Comparison of ENCODE assay signal across 8 mouse cellular contexts in the genomic region with DNA sequence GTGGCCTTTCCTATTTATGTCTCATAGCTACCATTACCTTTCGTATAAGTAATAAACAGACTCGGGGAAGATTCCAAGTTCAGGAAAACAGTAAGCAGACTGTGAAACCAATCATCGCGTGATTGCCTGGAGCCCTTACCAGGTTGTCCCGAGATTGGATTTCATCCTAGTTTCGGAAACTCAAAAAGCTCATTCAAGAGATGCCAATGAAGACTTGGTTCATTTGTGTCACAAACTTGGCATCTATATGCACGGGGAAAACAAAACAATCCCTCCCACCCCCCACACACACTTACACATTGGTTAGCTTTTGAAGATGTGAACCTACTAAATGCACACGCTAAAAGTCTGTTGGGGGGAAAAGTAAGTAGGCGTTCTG. TPM values are rescaled to one million over a fixed set of nuclear protein-coding genes. Genes with fewer than 3 reads are reported as not detected.
DNase-seq lines count a peak whose midpoint lies in the region; ATAC-seq and TF ChIP-seq lines count a peak whose summit lies in the region.

No protein-coding gene starts in this region.

- in situ Hi-C loops in ES-E14 (cut with MboI; ENCODE audit: low sequenced_read_pairs in 2 of 2, unreplicated experiment in 2 of 2) = no loop called here

- ATAC-seq in heart, embryonic 13.5 days (ENCODE audit: extremely low read depth, insufficient number of reproducible peaks, low FRiP score, low TSS enrichment) = no peak
- ATAC-seq in forebrain, embryonic 16.5 days = 0 out of 2 replicates have a peak, but pooled peaks have one; percentile 8
- ATAC-seq in CD4-positive, CD25-positive, alpha-beta regulatory T cell, adult 4 months = no peak

- peak overlapping the region; percentile 75 for H3K4me2 ChIP-seq in heart, embryonic 13.5 days
- peak overlapping the region; percentile 77 for H3K4me2 ChIP-seq in forebrain, embryonic 16.5 days (ENCODE audit: low read length)

- 7% methylated on average over 9 of the region's 9 CpGs for WGBS in heart, embryonic 13.5 days
- 6% methylated on average over 9 of the region's 9 CpGs for WGBS in forebrain, embryonic 16.5 days
- 11% methylated on average over 9 of the region's 9 CpGs for WGBS in macrophage (ENCODE audit: missing documents)

- DNase-seq in heart, postnatal 25 days (ENCODE audit: low spot score) = no peak
- no peak for DNase-seq in ES-E14 (ENCODE audit: low read depth, low spot score)
- no peak for DNase-seq in urinary bladder, postnatal 14 days (ENCODE audit: low spot score)
- DNase-seq in lung, postnatal 14 days = no peak

- peak overlapping the region; percentile 85 for H3K9ac ChIP-seq in heart, embryonic 13.5 days
- H3K9ac ChIP-seq in ES-E14 (ENCODE audit: insufficient read depth, low read depth, low read length, poor library complexity, severe bottlenecking) = peak overlapping the region; percentile 28; the same call in 1 of the 2 replicates
- H3K9ac ChIP-seq in forebrain, embryonic 16.5 days (replicated peaks; ENCODE audit: low read depth, low read length) = peak overlapping the region; percentile 63

- intact Hi-C loops in heart, postnatal 25 days (cut with DNase I) = loop anchor here (2.0 kb wide), 1 partner anchor 27 kb away; the partner anchor contains the start of genes Eif2b1 and Gtf2h3

- H3K27me3 ChIP-seq in heart, embryonic 13.5 days (replicated peaks) = no peaks in the 10 kb centered on the region
- no peaks in the 10 kb centered on the region for H3K27me3 ChIP-seq in forebrain, embryonic 16.5 days (replicated peaks; ENCODE audit: control insufficient read depth, insufficient read depth, low read length)

- no peaks in the 10 kb centered on the region for H3K9me3 ChIP-seq in heart, embryonic 13.5 days
- no peaks in the 10 kb centered on the region for H3K9me3 ChIP-seq in ES-E14 (ENCODE audit: control insufficient read depth, insufficient read depth, low read depth, low read length)
- H3K9me3 ChIP-seq in forebrain, embryonic 16.5 days (ENCODE audit: control insufficient read depth, low read length) = no peaks in the 10 kb centered on the region

- H3K4me3 ChIP-seq in heart, embryonic 13.5 days = peak overlapping the region; percentile 84
- peak overlapping the region; percentile 92 to 97 for H3K4me3 ChIP-seq in ES-E14 (ENCODE audit: insufficient read depth in 1 of 2, low read depth in 1 of 2, low read length in 2 of 2, poor library complexity in 1 of 2, severe bottlenecking in 1 of 2)
- H3K4me3 ChIP-seq in forebrain, embryonic 16.5 days (replicated peaks; ENCODE audit: low read length) = peak overlapping the region; percentile 52
- H3K4me3 ChIP-seq in macrophage (ENCODE audit: inconsistent target) = peak overlapping the region; percentile 71

- H3K27ac ChIP-seq in heart, embryonic 13.5 days (replicated peaks) = peak overlapping the region; percentile 83
- no peak overlapping the region; the same call in 1 of the 2 replicates for H3K27ac ChIP-seq in ES-E14 (ENCODE audit: insufficient read depth, low read depth, low read length, poor library complexity, severe bottlenecking)
- H3K27ac ChIP-seq in forebrain, embryonic 16.5 days (ENCODE audit: low read length) = peak overlapping the region; percentile 42
- H3K27ac ChIP-seq in macrophage = peak overlapping the region; percentile 38

- H3K4me1 ChIP-seq in heart, embryonic 13.5 days = peaks cover 17% of the 10 kb centered on the region
- peaks cover 0 to 2% of the 10 kb centered on the region in 2 experiments; a peak in 1 of 4 replicates for H3K4me1 ChIP-seq in ES-E14 (ENCODE audit: control insufficient read depth in 2 of 2, insufficient read depth in 2 of 2, low read length in 2 of 2, poor library complexity in 1 of 2)
- H3K4me1 ChIP-seq in forebrain, embryonic 16.5 days (replicated peaks; ENCODE audit: control insufficient read depth, insufficient read depth, low read length) = peaks cover 14% of the 10 kb centered on the region

- peaks cover 27% of the 10 kb centered on the region for H3K79me2 ChIP-seq in macrophage (ENCODE audit: inconsistent target)

- H3K36me3 ChIP-seq in heart, embryonic 13.5 days = peaks cover 55% of the 10 kb centered on the region
- H3K36me3 ChIP-seq in ES-E14 (ENCODE audit: control insufficient read depth, insufficient read depth, low read length, poor library complexity, severe bottlenecking) = peaks cover 15% of the 10 kb centered on the region
- peaks cover 9% of the 10 kb centered on the region for H3K36me3 ChIP-seq in forebrain, embryonic 16.5 days (ENCODE audit: control insufficient read depth, insufficient read depth)
- H3K36me3 ChIP-seq in macrophage (ENCODE audit: inconsistent target) = peaks cover 35% of the 10 kb centered on the region

TF ChIP-seq in ES-E14, 5 proteins besides CTCF, POLR2A, EP300 and RAD21:
- TF ChIP-seq ZC3H11A (IDR thresholded peaks at IDR 0.05; ENCODE audit: borderline replicate concordance, low read depth, low read length) (no peak), CHD2 (IDR thresholded peaks at IDR 0.05; ENCODE audit: low read depth, low read length) (peak; percentile 5; the same call in 1 of the 2 replicates)

RNA-seq across cellular contexts. Expression of gene Ddx55, which starts 0.6 kb away (rescaled TPM):
- polyA plus RNA-seq in heart, embryonic 13.5 days (2015; fragmentation: Nextera tagmentation; extraction: Ambion mirVana) = 8.7 and 8.8 TPM in 2 replicates
- 1 to 10 TPM; 5.4 to 6.0 TPM for total RNA-seq in heart, postnatal 25 days (2021)
- 22.8 and 30.7 TPM in 2 replicates for total RNA-seq in ES-E14 (2012; rRNA removed)
- polyA plus RNA-seq in forebrain, embryonic 16.5 days (2015; fragmentation: Nextera tagmentation; extraction: Ambion mirVana) = 21.9 and 30.5 TPM in 2 replicates
- 10 to 100 TPM; 13.2 to 80.1 (median 41.5) TPM for total RNA-seq in macrophage (2018; cell fraction: chromatin; rRNA removed)
- total RNA-seq in macrophage (2018; cell fraction: cytosol; rRNA removed) = 1 to 10 TPM; 1.6 to 8.5 (median 6.1) TPM
- total RNA-seq in macrophage (2018; cell fraction: nucleus; rRNA removed) = 10 to 100 TPM in 24 of 26 experiments, 1 to 10 TPM in 2; 7.2 to 50.0 (median 21.2) TPM
- 6.2 to 9.1 TPM (median 7.9 TPM) in 3 replicates for polyA plus RNA-seq in macrophage (2018)
- 10 to 100 TPM; 17.2 to 22.9 TPM for polyA plus RNA-seq in CD4-positive, CD25-positive, alpha-beta regulatory T cell, adult 4 months (2017; shearing (Covaris generic))

RNA-seq across cellular contexts. Expression of gene Tmed2, which starts 11.6 kb away (rescaled TPM):
- polyA plus RNA-seq in heart, embryonic 13.5 days (2015; fragmentation: Nextera tagmentation; extraction: Ambion mirVana) = 396 and 446 TPM in 2 replicates
- 100 to 1,000 TPM; 165 to 178 TPM for total RNA-seq in heart, postnatal 25 days (2021)
- 212 and 224 TPM in 2 replicates for total RNA-seq in ES-E14 (2012; rRNA removed)
- polyA plus RNA-seq in forebrain, embryonic 16.5 days (2015; fragmentation: Nextera tagmentation; extraction: Ambion mirVana) = 397 and 404 TPM in 2 replicates
- 100 to 1,000 TPM in 4 of 26 experiments, 10 to 100 TPM in 22; 47.8 to 107 (median 75.2) TPM for total RNA-seq in macrophage (2018; cell fraction: chromatin; rRNA removed)
- total RNA-seq in macrophage (2018; cell fraction: cytosol; rRNA removed) = 100 to 1,000 TPM; 250 to 501 (median 304) TPM
- total RNA-seq in macrophage (2018; cell fraction: nucleus; rRNA removed) = 100 to 1,000 TPM; 113 to 376 (median 199) TPM
- polyA plus RNA-seq in macrophage (2018) = 260 to 815 TPM (median 355 TPM) in 3 replicates
- polyA plus RNA-seq in CD4-positive, CD25-positive, alpha-beta regulatory T cell, adult 4 months (2017; shearing (Covaris generic)) = 10 to 100 TPM; 35.7 to 51.2 TPM

RNA-seq across cellular contexts. Expression of gene Rilpl1, which starts 20.9 kb away (rescaled TPM):
- polyA plus RNA-seq in heart, embryonic 13.5 days (2015; fragmentation: Nextera tagmentation; extraction: Ambion mirVana) = 21.8 and 23.1 TPM in 2 replicates
- total RNA-seq in heart, postnatal 25 days (2021) = 100 to 1,000 TPM; 191 to 222 TPM
- 8.6 and 10.1 TPM in 2 replicates for total RNA-seq in ES-E14 (2012; rRNA removed)
- polyA plus RNA-seq in forebrain, embryonic 16.5 days (2015; fragmentation: Nextera tagmentation; extraction: Ambion mirVana) = 9.7 and 11.8 TPM in 2 replicates
- 1 to 10 TPM; 1.3 to 9.8 (median 4.4) TPM for total RNA-seq in macrophage (2018; cell fraction: chromatin; rRNA removed)
- total RNA-seq in macrophage (2018; cell fraction: cytosol; rRNA removed) = 10 to 100 TPM in 3 of 26 experiments, 1 to 10 TPM in 23; 3.7 to 13.4 (median 6.3) TPM
- 10 to 100 TPM in 1 of 26 experiments, 1 to 10 TPM in 25; 1.5 to 12.4 (median 3.8) TPM for total RNA-seq in macrophage (2018; cell fraction: nucleus; rRNA removed)
- polyA plus RNA-seq in macrophage (2018) = 4.3 to 9.6 TPM (median 7.6 TPM) in 3 replicates
- 1 to 10 TPM in 1 of 2 experiments, under 1 TPM in 1; 0.62 to 1.1 TPM for polyA plus RNA-seq in CD4-positive, CD25-positive, alpha-beta regulatory T cell, adult 4 months (2017; shearing (Covaris generic))

RNA-seq across cellular contexts. Expression of gene Eif2b1, which starts 26.8 kb away (rescaled TPM):
- 60.8 and 62.0 TPM in 2 replicates for polyA plus RNA-seq in heart, embryonic 13.5 days (2015; fragmentation: Nextera tagmentation; extraction: Ambion mirVana)
- 10 to 100 TPM; 27.8 to 33.3 TPM for total RNA-seq in heart, postnatal 25 days (2021)
- total RNA-seq in ES-E14 (2012; rRNA removed) = 51.5 and 60.4 TPM in 2 replicates
- polyA plus RNA-seq in forebrain, embryonic 16.5 days (2015; fragmentation: Nextera tagmentation; extraction: Ambion mirVana) = 71.1 and 80.1 TPM in 2 replicates
- total RNA-seq in macrophage (2018; cell fraction: chromatin; rRNA removed) = 10 to 100 TPM in 11 of 26 experiments, 1 to 10 TPM in 15; 1.1 to 26.9 (median 8.7) TPM
- total RNA-seq in macrophage (2018; cell fraction: cytosol; rRNA removed) = 10 to 100 TPM in 25 of 26 experiments, 1 to 10 TPM in 1; 9.6 to 25.0 (median 17.9) TPM
- 10 to 100 TPM in 8 of 26 experiments, 1 to 10 TPM in 18; 3.3 to 18.3 (median 6.3) TPM for total RNA-seq in macrophage (2018; cell fraction: nucleus; rRNA removed)
- polyA plus RNA-seq in macrophage (2018) = 16.2 to 38.1 TPM (median 19.2 TPM) in 3 replicates
- 10 to 100 TPM; 45.0 to 45.7 TPM for polyA plus RNA-seq in CD4-positive, CD25-positive, alpha-beta regulatory T cell, adult 4 months (2017; shearing (Covaris generic))

RNA-seq across cellular contexts. Expression of gene Gtf2h3, which starts 26.9 kb away (rescaled TPM):
- 27.6 and 32.2 TPM in 2 replicates for polyA plus RNA-seq in heart, embryonic 13.5 days (2015; fragmentation: Nextera tagmentation; extraction: Ambion mirVana)
- total RNA-seq in heart, postnatal 25 days (2021) = 10 to 100 TPM; 19.8 to 22.6 TPM
- 71.5 and 74.1 TPM in 2 replicates for total RNA-seq in ES-E14 (2012; rRNA removed)
- polyA plus RNA-seq in forebrain, embryonic 16.5 days (2015; fragmentation: Nextera tagmentation; extraction: Ambion mirVana) = 49.3 and 59.1 TPM in 2 replicates
- 10 to 100 TPM in 20 of 26 experiments, 1 to 10 TPM in 6; 6.0 to 40.9 (median 21.0) TPM for total RNA-seq in macrophage (2018; cell fraction: chromatin; rRNA removed)
- total RNA-seq in macrophage (2018; cell fraction: cytosol; rRNA removed) = 10 to 100 TPM in 7 of 26 experiments, 1 to 10 TPM in 19; 3.6 to 12.6 (median 8.8) TPM
- 10 to 100 TPM in 11 of 26 experiments, 1 to 10 TPM in 15; 2.8 to 21.6 (median 9.8) TPM for total RNA-seq in macrophage (2018; cell fraction: nucleus; rRNA removed)
- 5.6 to 14.5 TPM (median 10.6 TPM) in 3 replicates for polyA plus RNA-seq in macrophage (2018)
- 10 to 100 TPM; 57.1 to 69.8 TPM for polyA plus RNA-seq in CD4-positive, CD25-positive, alpha-beta regulatory T cell, adult 4 months (2017; shearing (Covaris generic))

Comparison
In these comparisons a context has a peak if more than half of its experiments do, and no peak if none do; other contexts are left out.
1. H3K9ac ChIP-seq: peak in every context shown above with its lines; median percentile 85 in heart, embryonic 13.5 days; 63 in forebrain, embryonic 16.5 days; 28 in ES-E14.